Mouse (Mus musculus): ENCODE measurements around the gene Kif15.

DNA sequence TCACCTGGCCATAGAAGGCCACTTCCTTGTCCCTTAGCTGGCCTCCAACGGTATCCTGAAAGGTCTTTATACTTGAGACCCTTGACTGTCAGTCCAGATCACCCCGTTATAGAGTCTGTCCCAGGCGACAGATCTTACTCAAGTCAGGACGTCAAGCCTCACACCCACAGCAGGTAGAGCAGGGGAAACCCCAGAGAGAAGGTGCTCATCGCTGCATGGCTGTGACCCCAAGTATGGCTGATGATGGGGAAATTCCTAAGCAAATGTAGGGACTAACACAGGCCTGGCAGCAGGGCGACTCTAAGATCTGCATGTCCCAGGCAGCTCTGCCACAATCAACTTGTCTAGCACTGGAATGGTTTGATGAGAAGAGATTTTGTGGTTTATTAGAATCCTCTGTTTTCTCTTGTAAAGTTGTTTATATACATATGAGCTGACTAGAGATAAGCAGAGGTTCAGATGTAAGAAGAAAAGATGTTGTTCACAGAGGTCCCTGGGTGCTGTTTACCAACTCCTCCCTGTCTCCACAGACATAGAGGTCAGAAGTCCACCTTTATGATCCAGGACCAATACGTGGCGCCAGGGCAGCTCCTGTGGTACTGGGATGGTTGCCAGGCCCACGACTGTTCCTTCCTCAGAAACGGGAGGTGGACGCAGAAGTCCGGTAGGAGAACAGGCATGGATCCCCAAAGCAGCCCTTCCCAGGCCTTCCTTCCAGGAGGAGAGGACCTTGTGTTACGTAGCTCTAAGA, 80.8 kb downstream of the Kif15 start:
- TF ChIP-seq POLR2A (IDR thresholded peaks at IDR 0.05; ENCODE audit: insufficient read depth, low read depth, low read length) (no peak), CTCF (IDR thresholded peaks at IDR 0.05) (no peak), EP300 (IDR thresholded peaks at IDR 0.05; ENCODE audit: insufficient read depth, low read depth, low read length) (no peak)
